Mouse (Mus musculus): Measurements from ENCODE around the gene Foxp1.

Gene Foxp1

GRCm38 (mm10) chr6:99359036-99359698 is 163.4 kb downstream of the Foxp1 start:
- no peak for DNase-seq (ENCODE audit: low spot score in 2 of 2)

DNA sequence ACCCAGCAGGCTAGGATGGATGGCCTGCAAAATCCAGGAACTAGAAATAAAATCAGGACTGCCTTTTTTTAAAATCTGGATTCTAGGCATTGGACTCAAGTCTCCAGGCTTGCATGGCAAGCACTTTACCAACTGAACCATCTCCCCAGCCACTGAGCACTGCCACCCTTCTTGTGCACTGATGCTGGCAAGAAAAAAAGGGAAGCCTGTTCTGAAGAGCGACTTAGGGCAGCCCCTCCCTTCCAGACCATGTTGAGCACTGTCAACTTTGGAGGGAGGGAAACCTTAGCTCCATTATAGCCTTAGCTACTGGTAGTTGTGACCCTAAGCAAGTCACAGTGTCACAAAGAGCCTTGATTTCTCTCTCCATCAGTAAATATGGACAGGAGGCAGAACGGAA is 164.6 kb downstream of the Foxp1 start:
- no peak for DNase-seq (ENCODE audit: low spot score in 2 of 2)

DNA sequence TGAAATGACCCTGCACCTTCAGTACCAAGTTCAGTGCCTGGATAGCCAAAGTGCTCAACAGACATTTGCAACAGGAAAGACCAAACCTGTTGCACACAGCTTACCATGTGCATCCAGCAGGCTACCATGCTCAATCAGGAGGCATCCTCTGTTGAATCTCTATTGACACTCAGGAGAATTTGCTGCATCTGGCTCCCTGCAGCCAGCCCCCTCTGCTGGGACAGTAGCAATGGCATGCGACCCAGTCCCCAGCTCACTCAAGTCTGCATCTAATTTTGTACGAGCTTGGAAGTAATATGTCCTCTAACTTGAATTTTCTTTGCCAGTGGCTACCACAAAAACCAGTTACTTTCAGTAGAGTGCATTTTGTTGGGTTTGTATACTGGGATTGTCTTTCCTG is 168.2 kb downstream of the Foxp1 start:
- DNase-seq (ENCODE audit: low spot score in 2 of 2) = no peak

- DNase-seq (ENCODE audit: low spot score in 2 of 2) = no peak
These were observed 169.1 kb downstream of the Foxp1 start for GRCm38 (mm10) chr6:99353441-99353840.

DNA sequence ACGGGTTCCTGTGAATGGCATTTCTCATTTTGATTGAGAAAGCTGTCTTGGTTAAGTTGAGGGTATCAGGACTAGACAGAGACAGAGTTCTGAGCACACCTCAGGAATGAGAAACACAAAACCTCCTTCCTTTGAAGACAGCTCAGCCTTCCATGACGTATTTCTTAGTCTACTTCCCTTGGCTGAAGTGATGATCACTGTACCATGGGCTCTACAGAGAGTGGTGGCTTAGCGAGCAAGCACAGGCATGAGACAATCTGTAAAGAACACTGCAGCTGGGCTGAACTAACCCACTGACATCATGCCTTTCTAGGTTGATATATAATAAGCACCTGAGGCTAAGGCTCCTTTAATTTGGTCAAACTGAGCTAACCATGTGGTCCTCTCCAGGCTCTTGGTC is 172.0 kb downstream of the Foxp1 start:
- no peak for DNase-seq (ENCODE audit: low spot score in 2 of 2)

DNA sequence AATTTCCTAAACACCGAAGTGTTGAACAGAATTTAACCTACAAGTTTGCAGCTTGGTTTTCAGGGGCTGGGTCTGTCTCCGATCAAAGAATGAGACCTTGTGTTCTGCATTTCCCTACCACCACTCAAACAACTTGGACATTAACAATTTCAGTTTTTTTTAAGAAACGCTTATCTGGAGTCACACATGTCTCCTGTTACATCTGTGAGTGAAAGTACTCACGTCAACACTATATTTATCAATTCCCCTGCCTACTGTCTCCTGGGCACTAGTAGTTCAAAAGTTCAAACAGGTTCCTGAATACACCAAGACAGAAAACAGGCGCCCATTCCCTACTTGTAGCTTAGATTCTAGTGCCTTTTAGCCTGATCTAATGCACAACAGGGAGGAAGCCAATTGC is 172.4 kb downstream of the Foxp1 start:
- DNase-seq (ENCODE audit: low spot score in 2 of 2) = no peak

GRCm38 (mm10) chr6:99347836-99348235 is 174.7 kb downstream of the Foxp1 start:
- DNase-seq (ENCODE audit: low spot score in 2 of 2) = no peak

DNA sequence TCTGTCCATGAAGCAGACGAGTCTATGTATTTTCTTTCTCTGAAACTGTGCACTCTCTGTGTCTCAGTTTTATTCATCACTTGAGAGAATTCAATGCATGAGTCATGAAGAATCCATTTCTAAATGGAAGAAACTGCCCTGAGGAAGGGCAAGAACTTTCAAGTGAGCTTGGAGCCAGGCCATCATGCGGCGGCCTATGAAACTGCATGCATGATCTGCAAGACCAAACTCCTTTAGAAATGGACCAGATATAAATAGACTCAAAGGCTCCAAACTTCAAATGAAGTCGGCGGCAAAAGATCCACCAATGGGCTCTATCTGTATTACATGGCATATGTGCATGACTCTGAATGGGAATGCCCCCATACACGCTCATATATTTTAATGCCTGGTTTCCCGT is 177.6 kb downstream of the Foxp1 start:
- no peak for DNase-seq (ENCODE audit: low spot score in 2 of 2)

- no peak for DNase-seq (ENCODE audit: low spot score in 2 of 2)
These were observed 178.2 kb downstream of the Foxp1 start for GRCm38 (mm10) chr6:99344357-99344756.

- DNase-seq (ENCODE audit: low spot score in 2 of 2) = no peak
These were observed 178.7 kb downstream of the Foxp1 start for GRCm38 (mm10) chr6:99343815-99344214.

GRCm38 (mm10) chr6:99342416-99342815 is 180.1 kb downstream of the Foxp1 start:
- no peak for DNase-seq (ENCODE audit: low spot score in 2 of 2)

- no peak for DNase-seq (ENCODE audit: low spot score in 2 of 2)
These were observed 181.6 kb downstream of the Foxp1 start for GRCm38 (mm10) chr6:99340902-99341301.

DNA sequence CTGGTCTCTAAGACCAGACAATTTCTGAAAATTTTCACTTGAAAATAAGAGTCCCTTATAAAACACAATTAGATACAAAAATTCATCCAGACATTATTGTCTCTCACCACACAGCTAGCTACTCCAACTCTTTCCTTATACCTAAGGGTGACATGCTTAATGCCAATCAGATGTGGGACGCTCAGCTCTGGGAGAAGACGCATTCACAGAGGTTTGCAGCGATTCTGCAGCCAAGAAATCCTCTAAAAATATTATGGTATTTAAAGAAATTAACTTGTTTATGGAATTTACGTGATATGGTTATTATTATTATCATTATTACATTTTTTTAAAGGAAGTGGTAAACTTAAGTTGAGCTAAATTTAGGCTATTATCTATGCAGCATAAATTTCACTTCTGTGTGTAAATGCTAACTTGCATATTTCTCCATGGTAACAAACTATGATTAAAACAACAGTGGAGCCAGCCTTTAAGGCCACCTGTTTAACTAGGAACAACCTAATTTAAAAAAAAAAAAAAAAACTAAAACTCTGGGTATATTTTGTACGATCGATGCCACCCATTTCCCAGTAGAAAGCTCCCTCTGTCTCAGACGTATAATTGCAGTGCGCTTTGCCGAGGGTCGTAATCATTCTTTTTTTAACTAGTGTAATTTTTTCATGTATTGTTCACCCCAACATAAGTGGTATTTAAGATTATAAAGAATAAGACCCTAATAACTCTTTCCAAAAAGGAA is 182.4 kb downstream of the Foxp1 start:
- DNase-seq (ENCODE audit: low spot score in 2 of 2) = no peak

DNA sequence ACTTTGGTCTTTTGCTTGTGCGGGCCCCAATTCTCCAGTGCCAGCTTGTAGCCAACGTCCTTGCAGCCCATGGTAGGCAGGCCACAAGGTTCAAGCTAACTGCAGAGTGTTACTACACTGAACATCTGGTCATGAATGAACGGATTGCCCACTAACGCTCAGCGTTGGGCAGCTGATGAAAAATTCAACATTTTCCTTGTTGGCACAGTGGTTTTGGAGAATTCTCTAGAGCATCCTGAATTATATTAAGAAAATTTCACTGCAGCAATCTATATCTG is 183.2 kb downstream of the Foxp1 start:
- no peak for DNase-seq (ENCODE audit: low spot score in 2 of 2)

DNA sequence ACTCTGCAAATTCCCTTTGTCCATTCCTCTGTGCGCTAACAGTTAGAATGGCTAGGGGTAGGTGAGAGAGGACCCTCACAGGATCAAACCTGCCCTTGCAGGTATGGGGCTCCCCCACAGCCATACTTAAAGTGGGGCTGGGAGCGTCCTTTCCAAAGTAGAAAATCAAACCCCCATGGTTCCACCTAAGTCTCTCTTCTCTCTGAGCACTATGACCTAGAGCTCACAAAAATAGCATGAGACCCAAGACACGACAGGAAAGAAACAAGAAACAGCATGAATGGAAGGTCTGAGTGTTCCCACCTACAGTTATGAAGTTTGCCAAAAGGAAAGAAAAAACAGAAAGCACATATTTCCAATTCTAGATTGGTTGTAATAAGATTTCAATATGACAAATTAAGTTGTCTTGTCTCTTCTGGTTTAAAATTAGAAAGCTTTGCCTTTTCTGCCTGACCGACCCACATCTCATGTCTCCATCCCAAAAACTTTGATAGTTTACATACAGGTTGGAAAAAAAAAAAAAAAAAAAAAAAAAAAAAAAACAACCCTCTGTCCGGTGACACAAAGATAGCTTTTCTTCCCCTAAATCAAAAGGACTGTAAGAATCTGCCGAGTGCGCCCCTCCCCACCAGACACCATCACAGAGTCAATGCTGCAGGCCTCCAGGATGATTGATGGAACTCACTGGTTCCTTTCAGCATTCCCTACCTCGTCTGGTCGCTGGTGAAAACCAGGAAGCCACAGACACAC is 183.8 kb downstream of the Foxp1 start:
- DNase-seq (ENCODE audit: low spot score in 2 of 2) = no peak

DNA sequence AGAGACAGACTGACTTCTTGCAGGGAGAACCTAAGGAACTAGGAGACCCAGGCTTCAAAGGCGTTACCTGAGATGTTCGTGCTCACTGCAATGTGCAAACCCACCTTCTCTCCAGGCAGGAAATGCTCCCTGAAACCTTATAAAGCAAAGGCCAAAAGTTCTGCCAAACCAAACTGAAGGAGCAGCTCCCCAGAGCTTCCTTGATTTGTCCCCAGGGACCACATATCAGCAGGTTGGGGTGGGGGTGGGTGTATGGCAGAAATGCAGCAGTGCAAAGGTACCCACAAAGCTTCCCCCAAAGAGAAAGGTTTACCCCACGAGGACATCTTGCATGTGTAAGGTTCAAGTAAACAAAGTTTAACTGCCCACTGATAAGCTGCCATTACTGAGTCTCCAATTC is 184.3 kb downstream of the Foxp1 start:
- DNase-seq (ENCODE audit: low spot score in 2 of 2) = no peak

GRCm38 (mm10) chr6:99337575-99337974 is 184.9 kb downstream of the Foxp1 start:
- no peak for DNase-seq (ENCODE audit: low spot score in 2 of 2)

DNA sequence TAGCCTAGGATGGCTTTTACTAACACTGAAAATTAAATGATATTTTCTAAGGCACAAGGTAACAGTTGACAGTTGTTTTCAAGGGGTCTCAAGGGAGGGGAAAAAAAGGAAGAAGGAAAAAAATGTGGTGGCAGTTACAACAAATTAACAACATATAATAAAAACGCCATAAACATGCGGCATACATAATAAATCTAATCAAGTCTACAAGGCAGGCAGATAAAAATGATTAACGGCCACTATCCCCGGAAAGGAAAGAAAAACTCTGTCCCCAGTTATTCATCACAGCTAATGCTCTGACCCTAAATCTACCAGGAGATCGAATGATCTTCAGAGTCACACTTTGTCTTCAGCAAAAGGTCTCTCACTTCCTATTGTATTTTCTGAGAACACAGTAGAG is 186.3 kb downstream of the Foxp1 start:
- DNase-seq (ENCODE audit: low spot score in 2 of 2) = no peak

- no peak for DNase-seq (ENCODE audit: low spot score in 2 of 2)
These were observed 187.2 kb downstream of the Foxp1 start for GRCm38 (mm10) chr6:99335174-99335830.

- DNase-seq (ENCODE audit: low spot score in 2 of 2) = no peak
These were observed 188.3 kb downstream of the Foxp1 start for GRCm38 (mm10) chr6:99334255-99334654.

DNA sequence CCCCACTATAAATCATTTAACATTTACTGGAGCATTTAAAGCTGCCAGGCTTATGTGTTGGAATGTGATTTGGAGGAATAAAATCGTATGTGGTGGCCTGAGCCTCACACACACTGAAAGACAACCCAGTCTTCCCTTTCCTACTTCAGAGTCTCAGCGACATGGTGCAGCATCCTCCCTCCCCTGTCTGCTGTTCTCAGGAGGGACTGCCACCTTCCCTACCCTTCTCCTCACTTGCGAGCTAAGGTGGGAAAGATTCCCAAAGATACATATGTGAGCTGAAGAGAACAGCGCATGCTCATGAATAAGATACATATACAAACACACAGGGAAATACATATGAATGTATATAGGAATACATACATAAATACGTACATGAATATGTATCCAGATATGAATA is 189.4 kb downstream of the Foxp1 start:
- DNase-seq (ENCODE audit: low spot score in 2 of 2) = no peak

- DNase-seq (ENCODE audit: low spot score in 2 of 2) = no peak
These were observed 192.4 kb downstream of the Foxp1 start for GRCm38 (mm10) chr6:99330169-99330568.

- no peak for DNase-seq (ENCODE audit: low spot score in 2 of 2)
These were observed 193.9 kb downstream of the Foxp1 start for GRCm38 (mm10) chr6:99328634-99329033.
